Mouse (Mus musculus): ENCODE measurements around the gene Mindy4.

- no peak for TF ChIP-seq CTCF (IDR thresholded peaks at IDR 0.05; ENCODE audit: borderline replicate concordance, insufficient read depth, low read depth, low read length)
- no peak for TF ChIP-seq POLR2A (IDR thresholded peaks at IDR 0.05; ENCODE audit: borderline replicate concordance, insufficient read depth, low read length)
Observed at GRCm38 (mm10) chr6:55218232-55218631, 15.0 kb downstream of the Mindy4 start.
